ENCODE assay signal across 14 mouse cellular contexts in genomic region chr13:47195491-47195890, GRCm38 (mm10).
A peak's percentile ranks its signal among the peaks of the same experiment; 100 is the strongest.
DNase-seq lines count a peak whose midpoint lies in the region; TF ChIP-seq lines count a peak whose summit lies in the region.
"Had no signal": no experiment of that assay in that cellular context is flagged by ENCODE, and none has a peak within 500 bp of the region (broad histone marks: within the 10 kb centered on the region; RNA-seq: fewer than 3 reads in every experiment).

No protein-coding gene starts in this region.

- 90% methylated on average over 4 of the region's 4 CpGs for WGBS in macrophage (ENCODE audit: missing documents)

- H3K79me2 ChIP-seq in macrophage (ENCODE audit: inconsistent target), result peaks cover 66% of the 10 kb centered on the region

- H3K36me3 ChIP-seq in macrophage (ENCODE audit: inconsistent target), result peaks cover 8% of the 10 kb centered on the region; the same call in 1 of the 2 replicates

- H3K4me3 ChIP-seq in gastrocnemius, adult 2 months, result peak overlapping the region; percentile 87
- H3K4me3 ChIP-seq in left cerebral cortex, adult 2 months, result peak overlapping the region; percentile 60
- peak overlapping the region; percentile 91 for H3K4me3 ChIP-seq in macrophage (ENCODE audit: inconsistent target)

- intact Hi-C loops in gastrocnemius, adult 2 months (cut with DNase I), result no loop called here
- intact Hi-C loops in left cerebral cortex, adult 2 months (cut with DNase I), result no loop called here
- intact Hi-C loops in left cerebral cortex, postnatal 4 days (cut with DNase I), result no loop called here

- peak overlapping the region; percentile 92 for H3K27ac ChIP-seq in gastrocnemius, adult 2 months
- H3K27ac ChIP-seq in left cerebral cortex, adult 2 months, result no peak overlapping the region; the same call in 1 of the 2 replicates
- no peak overlapping the region for H3K27ac ChIP-seq in macrophage

- TF ChIP-seq CTCF in gastrocnemius, adult 2 months (IDR thresholded peaks at IDR 0.05), result no peak
- no peak for TF ChIP-seq CTCF in left cerebral cortex, adult 2 months (IDR thresholded peaks at IDR 0.05)

- DNase-seq in gastrocnemius, adult 2 months, result no peak
- no peak for DNase-seq in gastrocnemius, postnatal 10 days
- no peak for DNase-seq in left cerebral cortex, adult 2 months (ENCODE audit: extremely low spot score in 1 of 2, low spot score in 2 of 2)
- no peak for DNase-seq in left cerebral cortex, postnatal 4 days
- DNase-seq in Muller cell, postnatal 12 days (ENCODE audit: inconsistent ontology term), result peak; percentile 74
- no peak for DNase-seq in urinary bladder, postnatal 4 days (ENCODE audit: low spot score in 2 of 2)
- no peak for DNase-seq in thymus, postnatal 25 days
- DNase-seq: adrenal gland, postnatal 36 days; cerebellum, adult 11 months; gastrocnemius, postnatal 36 days; heart, postnatal 4 days; kidney, adult 18-20 months; lung, postnatal 14 days had no signal
